ENCODE assay signal across 8 mouse cellular contexts in the genomic region with DNA sequence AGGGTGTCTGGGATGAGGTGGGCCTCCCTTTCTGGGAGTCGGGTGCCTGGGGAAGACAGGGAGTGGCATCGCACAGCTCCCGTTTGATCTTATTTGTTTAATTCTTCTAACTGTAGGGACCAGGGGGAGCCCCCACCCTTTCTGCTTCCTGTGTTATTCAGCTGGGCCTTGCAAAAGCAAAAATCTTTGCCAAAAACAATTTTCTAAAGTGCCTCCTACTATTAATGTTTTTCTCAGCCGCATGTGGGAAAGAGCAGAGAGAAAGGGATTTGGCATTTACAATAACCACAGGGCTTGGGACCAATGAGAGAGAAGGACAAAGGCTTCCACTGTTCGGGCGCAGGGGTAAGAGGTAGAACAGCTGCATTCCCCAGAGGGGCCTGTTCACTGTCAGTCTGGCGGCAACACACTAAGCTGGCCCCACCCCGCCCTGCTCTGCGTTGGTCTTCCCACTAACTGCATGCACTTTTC. TPM values are rescaled to one million over a fixed set of nuclear protein-coding genes. Genes with fewer than 3 reads are reported as not detected.
DNase-seq lines count a peak whose midpoint lies in the region; ATAC-seq and TF ChIP-seq lines count a peak whose summit lies in the region.

No protein-coding gene starts in this region.

- TF ChIP-seq CTCF in liver, adult 2 months (IDR thresholded peaks at IDR 0.05; ENCODE audit: low read depth, low read length): no peak

- no peaks in the 10 kb centered on the region for H3K27me3 ChIP-seq in kidney, embryonic 14.5 days (ENCODE audit: control insufficient read depth, insufficient read depth, low read length)
- no peaks in the 10 kb centered on the region for H3K27me3 ChIP-seq in hindbrain, embryonic 12.5 days
- no peaks in the 10 kb centered on the region for H3K27me3 ChIP-seq in liver, adult 2 months (ENCODE audit: control insufficient read depth, insufficient read depth, low read length)

- no peaks in the 10 kb centered on the region for H3K79me2 ChIP-seq in liver, adult 2 months (ENCODE audit: control insufficient read depth, insufficient read depth, low read length)

- ATAC-seq in kidney, embryonic 14.5 days (ENCODE audit: low FRiP score, low TSS enrichment): peak; percentile 93
- peak; percentile 74 for ATAC-seq in activated CD4-positive, CD25-positive, alpha-beta regulatory T cell, adult 4 months
- peak; percentile 85 for ATAC-seq in hindbrain, embryonic 12.5 days (ENCODE audit: low FRiP score)
- peak; percentile 65 for ATAC-seq in neutrophil, adult 5-6 weeks (ENCODE audit: extremely low read depth, insufficient number of reproducible peaks, low FRiP score, poor library complexity, severe bottlenecking)
- ATAC-seq in megakaryocyte, adult 5-6 weeks (ENCODE audit: poor library complexity, severe bottlenecking): no peak

- H3K4me3 ChIP-seq in kidney, embryonic 14.5 days (ENCODE audit: low read length): no peak overlapping the region
- H3K4me3 ChIP-seq in hindbrain, embryonic 12.5 days: no peak overlapping the region
- no peak overlapping the region for H3K4me3 ChIP-seq in liver, adult 2 months (ENCODE audit: insufficient read depth, low read depth, low read length)

- H3K9ac ChIP-seq in kidney, embryonic 14.5 days (ENCODE audit: low read depth, low read length): no peak overlapping the region
- H3K9ac ChIP-seq in hindbrain, embryonic 12.5 days: no peak overlapping the region
- no peak overlapping the region for H3K9ac ChIP-seq in liver, adult 2 months (ENCODE audit: low read depth, low read length)

- H3K27ac ChIP-seq in kidney, embryonic 14.5 days (ENCODE audit: low read depth, low read length): peak overlapping the region; percentile 33
- peak overlapping the region; percentile 31; the same call in 1 of the 2 replicates for H3K27ac ChIP-seq in hindbrain, embryonic 12.5 days
- 0 out of 2 replicates have a peak overlapping the region, but pooled peaks have one; percentile 23 for H3K27ac ChIP-seq in liver, adult 2 months (replicated peaks; ENCODE audit: insufficient read depth, low read depth, low read length)

- no peak overlapping the region for H3K4me2 ChIP-seq in kidney, embryonic 14.5 days (replicated peaks; ENCODE audit: low read depth, low read length)
- H3K4me2 ChIP-seq in hindbrain, embryonic 12.5 days (replicated peaks): no peak overlapping the region; the same call in 1 of the 2 replicates

- no peak for TF ChIP-seq POLR2A in liver, adult 2 months (IDR thresholded peaks at IDR 0.05; ENCODE audit: extremely low read depth, insufficient read depth, low read length)

- no peaks in the 10 kb centered on the region for H3K9me3 ChIP-seq in kidney, embryonic 14.5 days (ENCODE audit: control insufficient read depth, low read length)
- no peaks in the 10 kb centered on the region for H3K9me3 ChIP-seq in hindbrain, embryonic 12.5 days (replicated peaks)

- 34% methylated on average over 9 of the region's 9 CpGs for WGBS in kidney, embryonic 14.5 days
- 42% methylated on average over 9 of the region's 9 CpGs for WGBS in hindbrain, embryonic 12.5 days
- 71% methylated on average over 9 of the region's 9 CpGs for WGBS in liver, adult 2 months

- DNase-seq in kidney, adult 8-10 months: no peak
- DNase-seq in forelimb bud, embryonic 11.5 days (ENCODE audit: low read depth, low spot score): peak; percentile 59
- no peak for DNase-seq in liver, adult 2 months (ENCODE audit: extremely low read depth, low read depth, low spot score)

- peaks cover 15% of the 10 kb centered on the region for H3K4me1 ChIP-seq in kidney, embryonic 14.5 days (ENCODE audit: control insufficient read depth, insufficient read depth, low read length)
- peaks cover 15% of the 10 kb centered on the region for H3K4me1 ChIP-seq in hindbrain, embryonic 12.5 days
- no peaks in the 10 kb centered on the region for H3K4me1 ChIP-seq in liver, adult 2 months (ENCODE audit: control insufficient read depth, insufficient read depth, low read length)

- H3K36me3 ChIP-seq in kidney, embryonic 14.5 days (ENCODE audit: control insufficient read depth, insufficient read depth, low read length): no peaks in the 10 kb centered on the region
- H3K36me3 ChIP-seq in hindbrain, embryonic 12.5 days: no peaks in the 10 kb centered on the region
- no peaks in the 10 kb centered on the region for H3K36me3 ChIP-seq in liver, adult 2 months (ENCODE audit: control insufficient read depth, insufficient read depth, low read length)

RNA-seq across cellular contexts. Expression of a gene that starts 12.3 kb away (rescaled TPM):
- polyA plus RNA-seq in kidney, embryonic 14.5 days (2014; fragmentation: Nextera tagmentation; extraction: Ambion mirVana): 0.50 and 1.6 TPM in 2 replicates
- 100 to 1,000 TPM; 269 to 282 TPM for polyA plus RNA-seq in activated CD4-positive, CD25-positive, alpha-beta regulatory T cell, adult 4 months (2017; shearing (Covaris generic))
- polyA plus RNA-seq in hindbrain, embryonic 12.5 days (2016; fragmentation: Nextera tagmentation; extraction: Ambion mirVana): 2.6 and 3.6 TPM in 2 replicates
- total RNA-seq in liver, adult 2 months (2014; rRNA removed): 0.65 and 0.67 TPM in 2 replicates
- polyA plus RNA-seq in liver, adult 2 months (2012; rRNA removed): 0.21 and 0.88 TPM in 2 replicates
- total RNA-seq in neutrophil, adult 5-6 weeks (2017): 473 and 476 TPM in 2 replicates
- 86.6 and 94.4 TPM in 2 replicates for total RNA-seq in megakaryocyte, adult 5-6 weeks (2015)
- total RNA-seq in megakaryocyte, adult 5-6 weeks (2017): 141 and 142 TPM in 2 replicates

RNA-seq across cellular contexts. Expression of a gene that starts 18.3 kb away (rescaled TPM):
- polyA plus RNA-seq in kidney, embryonic 14.5 days (2014; fragmentation: Nextera tagmentation; extraction: Ambion mirVana): 0.29 and 0.49 TPM in 2 replicates
- 10 to 100 TPM; 17.1 to 18.9 TPM for polyA plus RNA-seq in activated CD4-positive, CD25-positive, alpha-beta regulatory T cell, adult 4 months (2017; shearing (Covaris generic))
- 0.36 and 0.52 TPM in 2 replicates for polyA plus RNA-seq in hindbrain, embryonic 12.5 days (2016; fragmentation: Nextera tagmentation; extraction: Ambion mirVana)
- 1.7 and 2.0 TPM in 2 replicates for total RNA-seq in liver, adult 2 months (2014; rRNA removed)
- polyA plus RNA-seq in liver, adult 2 months (2012; rRNA removed): 1.6 and 2.4 TPM in 2 replicates
- 25.7 and 29.8 TPM in 2 replicates for total RNA-seq in neutrophil, adult 5-6 weeks (2017)
- 2.2 and 3.4 TPM in 2 replicates for total RNA-seq in megakaryocyte, adult 5-6 weeks (2015)
- 2.5 and 6.5 TPM in 2 replicates for total RNA-seq in megakaryocyte, adult 5-6 weeks (2017)

RNA-seq across cellular contexts. Expression of a gene that starts 21.3 kb away (rescaled TPM):
- polyA plus RNA-seq in kidney, embryonic 14.5 days (2014; fragmentation: Nextera tagmentation; extraction: Ambion mirVana): 13.1 and 16.0 TPM in 2 replicates
- 10 to 100 TPM in 1 of 2 experiments, 1 to 10 TPM in 1; 9.8 to 16.4 TPM for polyA plus RNA-seq in activated CD4-positive, CD25-positive, alpha-beta regulatory T cell, adult 4 months (2017; shearing (Covaris generic))
- 15.7 TPM in 2 replicates for polyA plus RNA-seq in hindbrain, embryonic 12.5 days (2016; fragmentation: Nextera tagmentation; extraction: Ambion mirVana)
- total RNA-seq in liver, adult 2 months (2014; rRNA removed): 8.1 and 8.7 TPM in 2 replicates
- polyA plus RNA-seq in liver, adult 2 months (2012; rRNA removed): 2.7 and 3.5 TPM in 2 replicates
- 6.8 and 7.4 TPM in 2 replicates for total RNA-seq in neutrophil, adult 5-6 weeks (2017)
- 4.4 and 4.6 TPM in 2 replicates for total RNA-seq in megakaryocyte, adult 5-6 weeks (2015)
- total RNA-seq in megakaryocyte, adult 5-6 weeks (2017): 4.6 and 5.2 TPM in 2 replicates

RNA-seq across cellular contexts. Expression of a gene that starts 36.3 kb away (rescaled TPM):
- 7.4 and 16.1 TPM in 2 replicates for polyA plus RNA-seq in kidney, embryonic 14.5 days (2014; fragmentation: Nextera tagmentation; extraction: Ambion mirVana)
- polyA plus RNA-seq in activated CD4-positive, CD25-positive, alpha-beta regulatory T cell, adult 4 months (2017; shearing (Covaris generic)): 1 to 10 TPM; 3.5 to 5.9 TPM
- 3.0 and 3.5 TPM in 2 replicates for polyA plus RNA-seq in hindbrain, embryonic 12.5 days (2016; fragmentation: Nextera tagmentation; extraction: Ambion mirVana)
- 33.4 and 38.0 TPM in 2 replicates for total RNA-seq in liver, adult 2 months (2014; rRNA removed)
- polyA plus RNA-seq in liver, adult 2 months (2012; rRNA removed): 42.5 and 56.0 TPM in 2 replicates
- 1.1 and 1.7 TPM in 2 replicates for total RNA-seq in neutrophil, adult 5-6 weeks (2017)
- 0.21 TPM in 1 of 2 replicates, not detected in the other for total RNA-seq in megakaryocyte, adult 5-6 weeks (2015)
- 0.24 and 0.26 TPM in 2 replicates for total RNA-seq in megakaryocyte, adult 5-6 weeks (2017)

RNA-seq across cellular contexts. Expression of a gene that starts 59.1 kb away (rescaled TPM):
- polyA plus RNA-seq in kidney, embryonic 14.5 days (2014; fragmentation: Nextera tagmentation; extraction: Ambion mirVana): 9.0 and 11.0 TPM in 2 replicates
- 1 to 10 TPM; 6.8 to 7.1 TPM for polyA plus RNA-seq in activated CD4-positive, CD25-positive, alpha-beta regulatory T cell, adult 4 months (2017; shearing (Covaris generic))
- 8.5 and 9.1 TPM in 2 replicates for polyA plus RNA-seq in hindbrain, embryonic 12.5 days (2016; fragmentation: Nextera tagmentation; extraction: Ambion mirVana)
- total RNA-seq in liver, adult 2 months (2014; rRNA removed): 5.2 and 6.2 TPM in 2 replicates
- polyA plus RNA-seq in liver, adult 2 months (2012; rRNA removed): 8.0 and 11.0 TPM in 2 replicates
- 27.9 and 32.9 TPM in 2 replicates for total RNA-seq in neutrophil, adult 5-6 weeks (2017)
- 4.4 and 5.8 TPM in 2 replicates for total RNA-seq in megakaryocyte, adult 5-6 weeks (2015)
- total RNA-seq in megakaryocyte, adult 5-6 weeks (2017): 8.4 and 10.4 TPM in 2 replicates

Comparison
In these comparisons a context has a peak if more than half of its experiments do, and no peak if none do; other contexts are left out.
1. RNA of a gene that starts 12.3 kb away (polyA plus RNA-seq): 269 to 282 TPM in activated CD4-positive, CD25-positive, alpha-beta regulatory T cell, adult 4 months; 2.6 to 3.6 TPM in hindbrain, embryonic 12.5 days, 0.50 to 1.6 TPM in kidney, embryonic 14.5 days and 0.21 to 0.88 TPM in liver, adult 2 months; every median in the first group is over 10 times any median in the second.
2. Peak in every context shown above with its lines, with median percentiles within 50 percentile points of each other: H3K27ac ChIP-seq.